Mouse (Mus musculus) MEL (cell line): ENCODE data around the gene P2ry6.

ENCODE experiments used
- CTCF ChIP-seq, 3 experiments: IDR thresholded peaks in 2 of 3; conservative IDR thresholded peaks in 1 of 3; 2 replicates each; pipeline ENCODE4 v1.5.1; 2011 to 2012; ENCODE audit warnings: low read length in 3 of 3, low read depth in 2 of 3, mild to moderate bottlenecking in 2 of 3, improper control_type of control experiment in 1 of 3, inconsistent platforms in 1 of 3, mixed read lengths in 1 of 3, moderate library complexity in 1 of 3; ENCODE audit not compliant: control insufficient read depth in 1 of 3, insufficient read depth in 1 of 3, poor library complexity in 1 of 3, severe bottlenecking in 1 of 3
- EP300 ChIP-seq, 2 experiments: IDR thresholded peaks; 2 replicates each; pipeline ENCODE4 v1.6.1; 2011; ENCODE audit warnings: improper control_type of control experiment in 2 of 2, low read length in 2 of 2, low read depth in 1 of 2, mild to moderate bottlenecking in 1 of 2
- MAFK ChIP-seq: IDR thresholded peaks from 2 replicates; pipeline ENCODE4 v1.6.1; 2011; ENCODE audit warnings: low read depth, mild to moderate bottlenecking, low read length, improper control_type of control experiment, borderline replicate concordance
- POLR2A ChIP-seq, 2 experiments: IDR thresholded peaks; 2 replicates each; pipeline ENCODE4 v1.6.1; 2011 to 2012; ENCODE audit warnings: low read length in 2 of 2, mild to moderate bottlenecking in 2 of 2, control low read depth in 1 of 2, improper control_type of control experiment in 1 of 2, low read depth in 1 of 2, moderate library complexity in 1 of 2; ENCODE audit not compliant: control insufficient read depth in 1 of 2, insufficient read depth in 1 of 2, poor library complexity in 1 of 2
- POLR2AphosphoS2 ChIP-seq: IDR thresholded peaks from 2 replicates; pipeline ENCODE4 v1.6.1; 2011; ENCODE audit warnings: low read length, improper control_type of control experiment
- TCF12 ChIP-seq: IDR thresholded peaks from 2 replicates; pipeline ENCODE4 v1.6.1; 2014; ENCODE audit warnings: low read depth, mild to moderate bottlenecking, inconsistent platforms, low read length, improper control_type of control experiment, moderate library complexity
- USF1 ChIP-seq: IDR thresholded peaks from 2 replicates; pipeline ENCODE4 v1.6.1; 2014; ENCODE audit warnings: low read depth, mild to moderate bottlenecking, inconsistent platforms, low read length, improper control_type of control experiment, moderate library complexity
- USF2 ChIP-seq, 2 experiments: IDR thresholded peaks; 2 replicates each; pipeline ENCODE4 v1.6.1; 2011 to 2012; ENCODE audit warnings: improper control_type of control experiment in 2 of 2, low read length in 2 of 2, borderline replicate concordance in 1 of 2, inconsistent platforms in 1 of 2, low read depth in 1 of 2, mild to moderate bottlenecking in 1 of 2; ENCODE audit not compliant: insufficient read depth in 1 of 2

DNA sequence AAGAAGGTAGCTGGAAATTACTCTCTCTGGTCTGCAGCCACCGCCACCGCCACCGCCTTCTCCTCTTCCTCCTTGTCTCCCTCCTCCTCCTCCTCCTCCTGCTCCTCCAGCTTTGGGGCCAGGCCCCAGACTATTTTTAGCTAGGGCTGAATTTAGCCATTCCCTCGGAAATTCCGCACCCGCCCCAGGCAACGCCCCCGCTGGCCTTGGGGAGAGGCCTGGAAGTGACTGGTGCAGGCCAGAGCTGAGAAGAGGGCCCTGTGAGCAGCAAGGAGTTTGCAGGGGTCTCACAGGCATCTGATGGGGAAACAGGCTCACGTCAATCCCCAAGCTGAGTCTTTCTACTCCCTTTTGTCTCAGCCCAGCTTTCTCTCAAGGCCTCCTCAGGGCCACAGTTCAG lies 56.3 kb downstream of the P2ry6 start:
- TF ChIP-seq MAFK (no peak), CTCF (IDR thresholded peaks at IDR 0.05 in 2 of 3, conservative IDR thresholded peaks at IDR 0.05 in 1 of 3; ENCODE audit: control insufficient read depth in 1 of 3, insufficient read depth in 1 of 3, low read depth in 2 of 3, low read length in 3 of 3, poor library complexity in 1 of 3, severe bottlenecking in 1 of 3) (no peak), TCF12 (no peak), USF1 (no peak), USF2 (IDR thresholded peaks at IDR 0.05; ENCODE audit: borderline replicate concordance in 1 of 2, insufficient read depth in 1 of 2, low read depth in 1 of 2, low read length in 2 of 2) (no peak), EP300 (IDR thresholded peaks at IDR 0.05; ENCODE audit: low read depth in 1 of 2, low read length in 2 of 2) (no peak), POLR2A (IDR thresholded peaks at IDR 0.05; ENCODE audit: control insufficient read depth in 1 of 2, insufficient read depth in 1 of 2, low read depth in 1 of 2, low read length in 2 of 2, poor library complexity in 1 of 2) (no peak), POLR2AphosphoS2 (no peak)
